Mouse (Mus musculus): ENCODE measurements around the gene Gm8660. TPM values are rescaled to one million over a fixed set of nuclear protein-coding genes. Genes with fewer than 3 reads are reported as not detected.
"Not testable (repeated sequence)": the region's sequence is repeated elsewhere in the genome, so short reads cannot be mapped to it uniquely, and the experiment has no call there.

Gm8660 gene
- not detected for polyA plus RNA-seq (2017; shearing (Covaris generic))

DNA sequence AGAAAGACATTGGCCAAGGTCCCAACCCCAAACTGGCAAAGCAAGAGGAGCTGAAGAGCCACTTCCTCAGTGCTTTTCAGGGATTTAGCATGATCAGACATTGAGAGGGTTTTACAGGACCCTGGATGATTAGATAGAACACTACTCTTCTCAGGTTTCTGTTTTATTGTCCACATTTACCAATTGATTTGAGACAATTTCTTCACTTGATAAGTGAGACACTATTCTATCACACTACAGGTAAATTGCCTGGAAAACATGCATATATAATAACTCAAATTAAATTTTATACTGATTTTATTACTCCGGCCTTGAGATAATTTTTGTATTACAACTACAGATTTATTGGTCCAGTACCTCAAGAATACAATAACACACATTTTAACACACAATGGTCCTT, at the start of gene Gm8660:
Gene Gm8660, minus strand, starts transcription at position 101 of the 400 bp plus-strand sequence.
- ATAC-seq = not testable (repeated sequence)

DNA sequence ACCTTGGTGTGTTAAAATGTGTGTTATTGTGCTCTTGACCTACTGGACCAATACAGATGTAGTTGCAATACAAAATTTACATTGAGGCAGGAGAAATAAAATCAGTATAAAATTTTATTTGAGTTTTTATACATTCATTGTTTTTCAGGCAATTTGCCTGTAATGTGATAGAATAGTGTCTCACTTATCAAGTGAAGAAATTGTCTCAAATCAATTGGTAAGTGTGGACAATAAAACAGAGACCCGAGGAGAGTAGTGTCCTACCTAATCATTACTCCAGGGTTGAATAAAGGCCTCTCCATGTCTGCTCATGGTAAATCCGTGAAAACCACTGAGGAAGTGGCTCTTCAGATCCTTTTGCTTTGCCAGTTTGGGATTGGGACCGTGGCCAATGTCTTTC, 42.4 kb upstream of the Gm8660 start, which contains the start of gene Vmn1r148:
Gene Vmn1r148, plus strand, starts transcription at position 301 of the 400 bp plus-strand sequence.
- not testable (repeated sequence) for ATAC-seq

GRCm38 (mm10) chr7:22329617-22330016, 41.2 kb downstream of the Gm8660 start, which contains the start of gene Gm4187:
TSS of gene Gm4187 (minus strand) at chr7:22329717.
- ATAC-seq = not testable (repeated sequence)

Other genes starting within 250 kb of the Gm8660 start
- not detected for gene Gm10666, start 236.3 kb downstream of the Gm8660 start, polyA plus RNA-seq (2017; shearing (Covaris generic))
- not detected for gene Vmn1r142, start 207.0 kb downstream of the Gm8660 start, polyA plus RNA-seq (2017; shearing (Covaris generic))
- gene Vmn1r143, start 181.7 kb downstream of the Gm8660 start, polyA plus RNA-seq (2017; shearing (Covaris generic)) = not detected
- not detected for gene Gm8653, start 169.8 kb downstream of the Gm8660 start, polyA plus RNA-seq (2017; shearing (Covaris generic))
- gene Gm8453, start 141.6 kb downstream of the Gm8660 start, polyA plus RNA-seq (2017; shearing (Covaris generic)) = not detected
- not detected for gene Gm4187, start 41.3 kb downstream of the Gm8660 start, polyA plus RNA-seq (2017; shearing (Covaris generic))
- not detected for gene Vmn1r148, start 42.5 kb upstream of the Gm8660 start, polyA plus RNA-seq (2017; shearing (Covaris generic))
- not detected for gene Vmn1r149, start 67.2 kb upstream of the Gm8660 start, polyA plus RNA-seq (2017; shearing (Covaris generic))
- gene Gm10665, start 93.0 kb upstream of the Gm8660 start, polyA plus RNA-seq (2017; shearing (Covaris generic)) = not detected
- not detected for gene Vmn1r151, start 128.6 kb upstream of the Gm8660 start, polyA plus RNA-seq (2017; shearing (Covaris generic))
- not detected for gene Vmn1r152, start 151.9 kb upstream of the Gm8660 start, polyA plus RNA-seq (2017; shearing (Covaris generic))
- gene Gm8677, start 163.8 kb upstream of the Gm8660 start, polyA plus RNA-seq (2017; shearing (Covaris generic)) = not detected
- gene Gm4201, start 194.3 kb upstream of the Gm8660 start, polyA plus RNA-seq (2017; shearing (Covaris generic)) = not detected
- under 1 TPM in 1 of 2 experiments, not detected in 1; 0.28 TPM for gene Gm4565, start 217.1 kb upstream of the Gm8660 start, polyA plus RNA-seq (2017; shearing (Covaris generic))